Mouse (Mus musculus) 416B (cell line): ENCODE data around the gene Tpx2.

Experiments used
- DNase-seq: peaks from one replicate; pipeline ENCODE4 v3.0.0; 2011; ENCODE audit warnings: low read depth

Tpx2 gene

DNA sequence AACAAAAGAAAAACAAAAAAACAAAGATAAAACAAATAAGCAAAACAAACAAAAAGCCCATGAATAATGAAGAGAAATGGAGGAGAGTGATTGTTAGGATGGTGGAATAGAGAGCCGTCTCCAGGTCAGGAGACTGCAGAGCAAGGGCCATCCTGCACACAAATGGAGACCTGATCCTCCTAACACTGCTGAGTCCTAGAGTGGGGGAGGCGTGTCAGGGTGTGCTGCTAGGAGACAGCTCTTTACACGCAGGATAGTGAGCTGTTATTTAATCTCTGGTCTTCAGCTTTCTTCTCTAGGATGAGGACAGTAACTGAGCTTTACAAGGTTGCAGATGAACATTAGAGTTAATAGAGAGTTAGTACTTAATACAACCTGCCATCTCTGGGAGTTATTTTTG is 14.9 kb downstream of the Tpx2 start:
- no peak for DNase-seq

DNA sequence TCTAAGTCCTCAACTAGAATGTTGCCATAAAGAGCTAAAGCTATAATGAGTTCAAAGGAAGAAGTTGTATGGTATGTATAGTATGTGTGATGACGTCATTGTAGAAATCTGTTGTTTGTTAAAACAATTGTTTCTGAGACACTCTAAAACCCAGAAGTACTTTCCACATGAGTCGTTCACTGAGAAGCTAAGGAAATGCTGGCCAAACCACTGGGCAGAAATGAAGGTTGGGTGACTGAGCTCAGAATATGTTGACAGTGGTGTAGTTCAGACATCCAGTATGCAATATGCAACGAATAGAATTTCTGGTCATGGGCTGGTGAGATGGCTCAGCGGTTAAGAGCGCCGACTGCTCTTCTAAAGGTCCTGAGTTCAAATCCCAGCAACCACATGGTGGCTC is 15.6 kb downstream of the Tpx2 start:
- peak; percentile 35 for DNase-seq

DNA sequence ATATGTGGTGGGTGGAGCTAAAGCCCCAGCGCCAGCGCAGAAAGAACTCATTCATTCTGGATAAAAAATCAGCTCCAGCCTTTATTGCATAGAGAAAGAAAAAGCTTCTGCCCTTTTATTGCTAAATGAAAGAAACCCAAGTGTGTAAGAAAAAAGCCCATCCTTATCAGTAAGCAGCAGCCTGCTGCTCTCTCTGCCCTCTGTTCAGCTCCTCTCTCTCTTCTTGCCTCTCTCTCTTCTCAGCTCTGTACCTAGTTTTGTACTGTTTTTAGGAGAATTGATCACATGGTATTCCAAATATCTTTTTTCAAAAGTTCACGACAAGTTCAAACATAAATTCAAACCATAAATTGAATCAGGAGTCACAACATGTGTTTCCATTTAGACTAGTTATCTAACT is 30.5 kb downstream of the Tpx2 start:
- DNase-seq, result no peak

DNA sequence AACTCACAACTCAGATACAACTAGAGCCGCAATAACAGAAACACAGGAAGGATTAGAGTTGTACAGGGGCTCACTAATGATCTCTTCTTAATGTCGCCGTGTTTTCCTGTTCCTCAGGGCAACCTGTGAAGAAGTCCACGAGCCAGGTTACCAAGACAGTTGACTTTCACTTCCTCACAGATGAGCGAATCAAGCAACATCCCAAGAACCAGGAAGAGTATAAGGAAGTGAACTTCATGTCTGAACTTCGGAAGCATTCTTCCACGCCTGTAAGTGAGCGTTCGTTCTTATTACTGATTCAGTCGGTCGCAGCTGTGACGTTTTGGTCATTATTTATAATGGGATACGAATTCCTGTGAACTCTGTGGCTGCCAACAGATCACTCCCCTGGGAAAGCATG is 33.1 kb downstream of the Tpx2 start:
- no peak for DNase-seq

DNA sequence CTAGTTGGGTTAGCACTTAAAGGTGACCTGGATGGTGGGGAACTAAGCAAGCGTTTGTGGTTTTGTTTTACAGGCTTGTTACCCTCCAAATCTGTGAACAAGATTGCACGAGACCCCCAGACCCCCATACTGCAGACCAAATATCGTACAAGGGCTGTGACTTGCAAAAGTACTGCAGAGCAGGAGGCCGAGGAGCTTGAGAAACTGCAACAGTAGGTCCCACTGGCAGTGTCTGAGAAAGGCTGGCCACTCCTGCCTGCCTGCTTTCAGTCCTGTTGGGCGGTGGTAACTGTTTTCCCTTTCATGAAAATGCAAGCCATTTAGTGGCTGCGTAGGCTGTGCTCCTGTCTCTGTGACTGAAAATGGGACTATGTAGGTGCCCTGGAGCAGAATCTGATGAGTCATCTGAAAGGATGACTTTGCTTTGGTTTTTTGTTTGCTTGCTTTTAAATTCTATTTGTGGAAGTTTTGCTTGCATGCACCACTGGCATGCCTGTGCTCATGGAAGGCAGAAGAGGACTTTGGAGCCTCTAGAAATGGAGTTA is 36.4 kb downstream of the Tpx2 start:
- no peak for DNase-seq

DNA sequence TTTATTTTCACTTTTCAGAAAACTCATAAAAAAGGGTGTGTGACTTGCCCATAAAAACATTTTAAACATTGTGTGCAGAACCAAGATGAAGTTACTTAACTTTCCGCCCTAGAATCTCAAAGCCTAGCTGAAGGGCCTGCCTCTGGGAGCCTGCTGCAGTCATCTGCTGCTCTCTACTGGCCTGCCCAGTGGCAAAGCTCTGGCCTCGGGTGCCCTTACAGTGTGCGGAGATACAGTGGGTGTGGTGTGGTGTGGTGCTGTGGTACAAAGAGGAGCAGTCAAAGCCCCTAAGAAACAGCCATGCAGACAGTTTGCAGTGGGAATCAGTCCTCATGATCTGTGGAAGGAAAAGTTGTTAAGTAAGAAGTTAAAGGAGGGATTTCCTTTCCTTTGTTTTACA is 39.5 kb downstream of the Tpx2 start:
- DNase-seq, result no peak

DNA sequence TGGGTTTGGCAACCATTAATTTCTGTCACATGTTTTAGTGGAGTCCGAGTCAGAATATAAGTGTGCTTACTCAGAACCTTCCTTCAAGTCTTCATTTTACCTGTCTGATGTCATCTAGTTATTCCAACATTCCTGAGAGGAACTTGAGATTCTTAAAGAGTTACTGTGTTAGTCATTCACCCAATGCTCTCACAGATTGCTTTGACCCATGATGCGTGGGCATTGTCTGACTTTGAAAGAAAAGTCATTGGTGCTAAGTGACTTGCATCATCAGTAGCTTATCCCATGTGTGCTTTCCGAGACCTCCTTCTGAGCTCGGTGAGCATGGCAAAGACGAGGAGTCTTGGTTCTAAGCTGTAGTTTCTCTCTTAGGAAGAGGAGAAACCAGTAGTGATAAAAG is 41.0 kb downstream of the Tpx2 start:
- DNase-seq, result no peak

DNA sequence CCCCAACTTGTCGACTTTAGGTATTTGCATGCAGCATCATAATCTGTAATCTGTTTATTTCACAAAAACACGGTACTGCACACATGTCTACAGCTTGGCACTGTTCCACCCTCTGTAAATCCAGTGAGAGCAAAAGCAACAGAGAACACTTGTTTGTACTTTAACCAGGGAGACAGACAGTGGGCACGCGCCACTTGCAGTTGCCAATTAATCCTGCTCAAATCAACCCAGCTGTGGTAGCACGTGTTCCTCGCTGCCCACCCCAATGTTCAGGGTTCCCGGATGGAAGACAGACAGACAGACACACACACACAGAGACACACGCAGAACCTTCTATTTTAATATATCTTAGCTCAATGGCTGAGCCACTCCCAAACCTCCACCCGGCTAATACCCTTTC is 48.1 kb downstream of the Tpx2 start:
- DNase-seq, result no peak

DNA sequence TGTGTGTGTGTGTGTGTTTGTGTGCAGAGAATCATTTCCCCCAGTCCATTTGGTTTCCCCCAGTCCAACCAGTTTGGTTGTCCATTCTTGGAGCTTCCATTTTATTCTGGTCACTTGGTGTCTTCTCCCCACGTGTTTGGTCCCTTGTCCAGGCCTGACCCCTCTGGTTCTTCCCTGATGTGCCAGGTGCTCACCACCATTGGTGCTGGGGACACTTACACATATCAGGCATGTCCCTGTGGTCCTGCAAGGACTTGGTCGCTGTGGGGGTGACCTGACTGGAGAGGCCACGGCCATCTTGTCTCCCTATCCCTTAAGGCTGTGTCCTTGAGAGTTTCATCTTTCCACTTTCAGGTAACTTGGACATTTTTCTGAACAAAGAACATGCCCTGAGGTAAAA is 49.2 kb downstream of the Tpx2 start:
- DNase-seq, result no peak

DNA sequence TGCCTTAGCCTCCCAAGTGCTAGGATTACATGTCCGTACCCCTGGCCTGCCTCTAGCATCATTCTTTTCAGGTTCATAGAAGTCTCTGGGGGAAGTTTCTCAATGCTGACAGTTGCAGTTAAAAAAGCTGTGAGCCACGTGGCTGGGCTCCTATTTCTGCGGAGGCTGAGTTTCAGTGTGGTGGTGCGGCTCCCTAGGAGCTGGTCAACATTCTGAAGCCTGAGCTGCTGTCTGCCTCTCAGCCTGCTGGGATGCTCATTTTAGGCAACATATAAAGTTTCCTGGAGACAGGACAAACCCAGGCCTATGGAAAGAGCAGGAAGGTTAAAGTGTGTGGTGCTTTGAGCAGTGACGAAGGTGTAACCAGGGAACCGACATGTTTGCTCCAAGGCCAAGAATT is 51.2 kb downstream of the Tpx2 start:
- DNase-seq, result no peak

DNA sequence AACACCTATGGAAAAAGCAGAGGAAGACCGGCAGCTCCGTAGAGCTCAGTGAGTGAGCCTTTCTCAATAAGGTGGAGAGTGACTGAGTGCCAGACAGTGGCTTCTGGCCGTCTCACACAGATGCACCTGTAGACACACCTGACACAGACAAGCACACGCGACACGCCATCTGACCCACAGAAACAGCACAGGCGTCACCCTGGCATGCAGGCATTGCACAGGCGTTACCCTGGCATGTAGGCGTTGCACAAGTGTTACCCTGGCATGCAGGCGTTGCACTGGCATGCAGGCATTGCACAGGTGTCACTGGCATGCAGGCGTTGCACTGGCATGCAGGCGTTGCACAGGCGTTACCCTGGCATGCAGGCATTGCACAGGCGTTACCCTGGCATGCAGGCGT is 53.5 kb downstream of the Tpx2 start:
- no peak for DNase-seq

DNA sequence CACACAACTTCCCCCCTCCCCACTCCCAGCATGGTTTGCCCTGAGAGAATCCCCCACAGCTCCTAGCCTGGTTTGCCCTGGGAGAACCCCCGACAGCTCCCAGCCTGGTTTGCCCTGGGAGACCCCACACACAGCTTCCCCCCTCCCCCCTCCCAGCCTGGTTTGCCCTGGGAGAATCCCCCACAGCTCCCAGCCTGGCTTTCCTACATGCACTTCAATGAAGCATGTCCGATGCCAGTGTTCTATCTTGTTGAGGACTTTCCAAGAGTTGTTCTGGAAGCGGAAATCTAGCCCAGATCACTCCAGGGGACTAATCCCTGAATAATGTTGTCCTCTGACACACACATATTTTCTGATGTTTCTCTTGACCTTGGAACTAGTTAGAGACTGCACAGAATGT is 54.9 kb downstream of the Tpx2 start:
- DNase-seq, result no peak

DNA sequence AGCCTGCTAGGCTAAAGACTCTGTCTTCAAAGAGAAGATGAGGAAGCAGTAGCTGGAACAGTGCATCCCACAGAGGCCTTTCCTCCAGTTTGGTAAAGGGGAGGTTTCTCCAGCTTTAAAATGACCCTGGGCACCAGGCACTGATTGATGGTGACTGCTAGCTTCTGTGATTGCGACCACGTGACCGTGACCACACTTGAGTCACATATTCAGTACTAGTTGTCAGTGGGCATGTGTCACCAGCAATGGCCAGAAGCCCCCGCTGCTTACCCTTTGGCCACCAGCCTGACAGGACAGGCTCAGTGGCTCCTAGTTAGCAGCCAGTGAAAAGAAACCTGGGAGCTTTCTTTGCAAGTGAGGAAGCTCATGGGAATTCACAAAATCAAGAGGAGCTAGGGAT is 55.8 kb downstream of the Tpx2 start:
- peak; percentile 83 for DNase-seq

DNA sequence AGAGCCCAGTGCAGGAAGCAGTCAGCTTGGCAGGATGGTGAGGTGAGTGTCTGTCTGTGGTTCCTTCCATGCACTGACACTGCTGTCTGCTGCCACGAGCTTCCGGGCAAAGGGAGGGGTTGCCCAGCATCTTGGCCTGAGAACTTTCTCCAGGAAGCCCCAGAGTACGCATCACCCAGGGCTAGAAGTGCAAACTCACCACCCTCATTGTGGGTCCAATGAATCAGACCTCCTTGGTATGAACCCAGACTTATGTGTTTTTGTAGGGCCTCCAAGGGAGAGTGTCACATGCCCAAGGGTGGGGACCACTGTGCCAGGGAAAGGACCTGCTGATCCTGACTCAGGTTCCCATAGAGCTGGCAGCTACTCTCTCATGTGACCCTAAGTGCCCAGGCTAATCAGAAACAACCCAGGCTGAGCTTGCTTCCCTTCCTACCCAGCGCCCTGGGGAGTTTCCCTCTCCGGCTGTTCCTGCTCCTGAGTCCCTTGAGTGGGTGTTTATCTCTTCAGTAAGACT is 56.4 kb downstream of the Tpx2 start:
- peak; percentile 94 for DNase-seq

DNA sequence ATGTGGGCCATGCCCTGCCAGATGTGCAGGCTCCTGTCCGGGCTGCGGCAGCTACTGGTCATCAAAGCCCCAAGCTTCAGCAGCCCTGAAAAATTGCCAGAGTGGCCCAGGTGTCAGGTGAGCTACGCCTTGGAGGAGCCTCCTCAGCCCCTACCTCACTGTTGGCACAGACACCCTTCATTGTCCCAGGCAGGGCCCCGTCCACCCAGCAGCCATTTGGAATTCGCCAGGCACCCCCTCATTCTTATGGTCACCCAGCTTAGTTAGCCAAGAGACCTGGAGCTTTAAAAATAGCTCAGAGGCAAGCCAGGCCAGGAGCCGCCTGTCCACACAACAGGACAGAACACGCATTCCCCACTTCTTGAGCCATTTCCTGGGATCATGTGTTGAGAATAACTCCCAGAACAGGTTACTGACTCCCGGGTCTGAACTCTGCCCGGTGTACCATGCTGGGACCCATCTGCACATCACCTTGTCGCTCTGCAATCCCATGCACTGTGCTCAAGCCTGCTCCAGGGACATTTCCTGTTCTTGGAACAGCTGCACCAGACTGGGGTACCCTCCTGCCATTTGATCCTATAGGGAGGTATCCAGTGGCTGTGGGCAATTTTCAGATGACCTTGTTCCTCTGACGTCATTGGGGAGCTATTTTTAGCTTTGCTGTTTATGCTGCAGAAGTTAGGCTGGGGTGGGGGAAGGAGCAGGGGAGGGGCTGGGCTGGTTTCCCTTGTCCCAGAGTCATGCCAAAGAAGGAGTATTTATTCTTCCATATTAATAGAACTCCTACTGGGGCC is 57.5 kb downstream of the Tpx2 start:
- DNase-seq, result no peak

DNA sequence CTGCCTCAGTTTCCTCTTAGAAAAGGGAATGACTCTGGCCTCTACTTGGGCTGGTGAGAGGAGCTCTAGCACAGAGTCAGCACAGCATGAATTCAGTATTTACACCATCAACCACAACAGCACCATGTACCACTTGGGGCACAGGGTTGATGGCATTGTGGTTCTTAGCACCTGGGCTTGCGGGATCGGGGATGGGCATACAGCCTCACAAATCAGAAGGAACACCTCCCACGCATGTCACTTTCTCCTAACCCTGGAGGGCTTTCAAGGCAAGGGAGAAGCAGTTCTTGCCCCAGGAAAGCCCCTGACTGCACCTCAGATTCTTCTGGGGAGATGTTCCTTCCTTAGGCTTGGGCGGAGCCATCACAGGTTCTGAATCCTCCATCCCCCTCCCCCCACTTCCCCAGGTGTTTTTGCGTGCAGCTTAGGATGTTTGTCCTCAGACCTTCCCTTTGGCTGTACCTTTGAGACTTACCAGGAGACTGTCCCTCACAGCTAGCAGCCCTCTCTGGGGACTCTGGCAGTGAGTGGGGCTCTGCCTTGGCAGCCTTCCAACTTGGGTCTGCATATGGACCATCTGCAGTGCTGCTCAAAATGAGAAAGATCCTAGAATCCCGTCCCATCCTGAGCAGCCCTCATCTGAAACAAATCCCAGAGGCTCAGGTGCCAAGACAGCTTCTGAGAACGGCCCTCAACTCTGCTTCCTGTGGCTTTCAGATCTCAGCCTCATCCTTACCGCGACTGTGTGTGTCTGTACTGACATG is 58.7 kb downstream of the Tpx2 start:
- DNase-seq, result no peak

DNA sequence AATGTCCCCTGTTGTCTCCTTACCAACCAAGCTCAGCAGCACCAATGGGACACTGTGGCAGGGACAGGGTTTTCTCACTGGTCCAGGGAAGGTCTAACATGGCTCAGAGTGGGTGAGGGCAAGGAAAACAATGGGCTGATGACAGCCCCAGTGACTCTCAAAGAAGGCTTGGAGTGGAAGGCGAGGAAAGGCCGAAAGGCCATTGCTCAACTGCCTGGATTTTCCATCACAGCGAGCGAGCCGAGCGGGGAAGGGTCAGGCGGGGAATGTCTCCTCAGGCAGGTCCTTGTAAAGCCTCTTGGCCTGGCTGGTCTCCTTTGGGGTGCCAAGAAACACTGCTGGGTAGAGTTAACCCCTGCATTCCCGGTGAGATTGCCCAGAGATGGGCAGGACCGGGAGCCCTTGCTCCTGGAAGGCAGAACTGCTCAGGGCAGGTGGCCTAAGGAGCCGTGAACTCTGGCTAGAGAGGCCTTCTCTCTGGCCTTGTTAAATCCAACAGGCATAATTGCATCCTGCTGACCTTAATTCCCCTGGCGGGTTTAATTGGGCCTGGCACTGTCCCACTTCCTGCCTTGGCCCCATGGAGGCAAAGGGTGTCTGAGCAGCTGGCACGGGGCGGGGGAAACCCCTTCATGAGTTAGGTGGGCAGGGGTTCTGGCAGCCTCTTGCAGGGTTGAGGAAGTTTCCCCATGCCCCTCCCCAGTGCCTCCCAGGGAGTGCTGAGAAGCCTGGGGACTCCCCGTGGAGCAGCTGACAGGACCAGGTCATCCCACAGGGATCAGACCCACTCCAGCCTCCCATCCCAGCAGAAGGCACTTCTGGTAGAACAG is 59.6 kb downstream of the Tpx2 start:
- no peak for DNase-seq

DNA sequence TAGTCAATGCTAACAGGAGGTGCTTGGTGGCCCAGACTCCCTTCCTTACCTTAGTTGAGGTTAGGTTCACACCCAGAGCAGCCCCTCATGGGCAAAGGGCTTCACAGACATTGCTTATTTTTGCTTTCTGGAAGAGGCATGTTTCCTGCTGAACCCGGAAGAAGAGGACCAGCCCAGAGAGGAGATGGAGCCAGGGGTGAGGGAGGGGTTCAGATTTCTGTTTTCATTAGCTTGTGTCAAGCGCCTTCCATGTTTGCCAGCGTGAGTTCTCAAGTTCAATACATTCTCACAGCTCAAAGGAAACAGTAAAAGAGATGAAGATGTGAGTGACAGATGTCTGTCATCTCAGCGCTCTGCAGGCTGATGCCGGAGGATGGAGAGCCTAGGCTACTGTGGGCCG is 62.1 kb downstream of the Tpx2 start:
- DNase-seq, result no peak

DNA sequence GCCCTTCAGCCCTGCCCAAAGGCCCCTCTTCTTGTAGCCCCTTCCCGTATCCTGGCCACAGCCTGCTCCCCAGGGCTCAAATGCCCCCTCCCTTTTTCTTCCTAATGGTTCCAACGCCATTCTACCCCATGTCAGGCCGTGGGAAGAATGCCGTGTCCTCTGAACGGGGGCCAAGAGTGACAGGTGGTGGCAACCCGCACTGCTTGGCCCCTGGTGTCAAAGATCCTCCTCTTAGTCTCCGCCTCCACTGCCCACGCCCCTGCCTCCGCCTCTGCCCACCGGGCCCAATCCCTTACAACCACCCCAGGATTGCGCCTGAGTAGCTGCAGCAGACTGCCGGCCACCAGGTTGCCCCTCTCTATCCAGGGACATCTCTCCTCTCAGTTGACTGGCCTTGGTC is 63.3 kb downstream of the Tpx2 start, which contains the start of gene Mylk2:
Gene Mylk2, plus strand, starts transcription at position 322 of the 400 bp plus-strand sequence.
- DNase-seq, result no peak

DNA sequence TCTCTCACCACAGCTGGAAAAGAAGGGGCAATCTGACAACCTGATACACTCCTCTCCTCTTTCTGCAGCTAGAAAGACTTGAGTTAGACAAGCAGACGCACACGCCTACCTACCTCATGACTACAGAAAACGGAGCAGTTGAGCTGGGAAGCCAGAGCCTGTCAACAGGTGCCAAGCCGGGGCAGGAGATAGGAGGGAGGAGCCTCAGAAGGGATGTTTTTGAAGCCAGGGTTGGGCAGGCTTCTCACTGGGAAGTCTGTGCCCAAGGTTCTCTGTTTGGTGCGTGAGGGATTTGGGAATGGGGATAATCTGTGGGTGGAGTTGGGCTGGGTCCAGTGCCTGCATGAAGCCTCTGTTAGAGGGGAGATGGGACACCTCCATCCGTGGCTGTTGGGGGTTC is 63.7 kb downstream of the Tpx2 start:
- no peak for DNase-seq

DNA sequence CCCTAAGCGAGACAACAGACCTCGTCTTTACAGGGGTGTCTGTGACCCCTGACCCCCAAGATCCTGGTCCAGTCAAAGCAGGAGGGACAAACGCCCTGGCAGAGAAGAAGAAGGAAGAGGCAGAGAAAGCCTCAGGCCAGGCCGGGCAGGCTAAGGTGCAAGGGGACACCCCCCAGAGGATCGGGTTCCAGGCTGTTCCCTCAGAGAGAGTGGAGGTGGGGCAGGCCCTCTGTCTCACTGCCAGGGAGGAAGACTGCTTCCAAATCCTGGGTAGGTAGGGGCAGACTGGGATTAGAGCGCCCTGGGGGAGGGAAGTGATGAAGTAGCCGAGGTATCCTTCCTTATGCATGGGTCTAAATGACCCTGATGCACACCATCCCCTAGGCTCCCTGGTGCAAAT is 65.7 kb downstream of the Tpx2 start:
- no peak for DNase-seq
